Mouse (Mus musculus): ENCODE results near the gene Unc45a. TPM values are rescaled to one million over a fixed set of nuclear protein-coding genes. Genes with fewer than 3 reads are reported as not detected.

Unc45a gene
- polyA plus RNA-seq, 1 experiment, result 43.9 TPM

DNA sequence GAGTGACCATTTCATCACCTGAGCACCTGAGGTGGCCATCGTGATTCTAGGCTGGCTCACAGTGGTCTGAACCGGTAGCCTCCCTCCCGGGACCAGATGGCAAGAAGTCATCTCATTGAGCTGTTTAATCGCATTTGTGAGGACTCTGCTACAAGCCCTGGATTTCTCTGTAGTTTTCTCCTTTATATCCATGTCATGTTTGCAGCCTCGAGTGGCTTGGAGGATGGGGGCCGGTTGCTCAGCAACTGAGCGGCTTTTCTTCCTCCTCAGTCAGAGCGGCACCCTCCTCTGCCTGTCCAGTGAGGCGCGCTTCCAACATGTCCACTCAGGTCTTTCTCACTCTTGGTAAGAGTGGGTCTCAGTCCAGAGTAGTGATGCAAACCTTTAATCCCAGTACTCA, 35.4 kb upstream of the Unc45a start:
- H3K27ac ChIP-seq (ENCODE audit: control insufficient read depth, insufficient read depth, low read depth, low read length, poor library complexity), result peak overlapping the region; percentile 2; the same call in 1 of the 2 replicates
- no peak for TF ChIP-seq CTCF (IDR thresholded peaks at IDR 0.05; ENCODE audit: control insufficient read depth, insufficient read depth, low read length)
- no peak for TF ChIP-seq POLR2A (IDR thresholded peaks at IDR 0.05; ENCODE audit: borderline replicate concordance, control insufficient read depth, low read depth, low read length)
- H3K4me3 ChIP-seq (replicated peaks; ENCODE audit: control insufficient read depth, low read depth, low read length), result no peak overlapping the region
- H3K4me1 ChIP-seq (ENCODE audit: control insufficient read depth, insufficient read depth, low read length), result peaks cover 7% of the 10 kb centered on the region
- 66% methylated on average over 10 of the region's 10 CpGs for WGBS

DNA sequence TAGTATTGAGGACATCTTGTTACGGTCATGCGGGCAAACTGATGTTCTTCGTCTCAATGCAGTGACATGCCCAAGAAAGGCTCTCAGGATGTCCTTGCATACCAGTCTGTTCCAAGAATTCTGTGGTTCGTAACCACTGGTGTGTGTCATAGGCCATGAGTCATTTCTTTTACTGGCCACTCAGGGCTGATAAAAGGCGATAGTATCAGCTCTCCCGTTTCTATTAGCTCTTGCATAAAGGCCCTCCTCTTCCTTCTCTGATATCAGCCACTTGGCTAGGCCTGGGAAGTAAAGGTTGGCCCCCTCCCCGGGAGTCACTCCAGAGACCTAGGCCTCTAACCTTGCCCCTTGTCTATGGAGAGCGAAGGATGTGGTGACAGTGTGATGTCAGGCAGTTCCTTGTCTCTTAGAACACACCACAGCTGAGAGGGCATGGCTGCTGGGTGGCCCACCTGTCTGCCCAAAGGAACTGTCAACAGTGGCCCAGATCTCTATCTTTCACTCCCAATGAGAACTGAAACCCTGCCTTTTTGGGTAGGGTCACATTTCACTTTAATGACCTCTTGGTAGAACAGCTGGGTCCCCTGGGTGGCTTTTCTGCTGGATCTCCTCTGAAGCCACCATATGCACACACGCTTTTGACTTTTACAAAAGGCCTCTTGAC, 34.7 kb upstream of the Unc45a start:
- H3K4me3 ChIP-seq (replicated peaks; ENCODE audit: control insufficient read depth, low read depth, low read length), result no peak overlapping the region
- TF ChIP-seq POLR2A (IDR thresholded peaks at IDR 0.05; ENCODE audit: borderline replicate concordance, control insufficient read depth, low read depth, low read length) (no peak), CTCF (IDR thresholded peaks at IDR 0.05; ENCODE audit: control insufficient read depth, insufficient read depth, low read length) (no peak)
- H3K4me1 ChIP-seq (ENCODE audit: control insufficient read depth, insufficient read depth, low read length), result peaks cover 7% of the 10 kb centered on the region
- 21% methylated on average over 9 of the region's 9 CpGs for WGBS
- peak overlapping the region; percentile 59 for H3K27ac ChIP-seq (ENCODE audit: control insufficient read depth, insufficient read depth, low read depth, low read length, poor library complexity)

DNA sequence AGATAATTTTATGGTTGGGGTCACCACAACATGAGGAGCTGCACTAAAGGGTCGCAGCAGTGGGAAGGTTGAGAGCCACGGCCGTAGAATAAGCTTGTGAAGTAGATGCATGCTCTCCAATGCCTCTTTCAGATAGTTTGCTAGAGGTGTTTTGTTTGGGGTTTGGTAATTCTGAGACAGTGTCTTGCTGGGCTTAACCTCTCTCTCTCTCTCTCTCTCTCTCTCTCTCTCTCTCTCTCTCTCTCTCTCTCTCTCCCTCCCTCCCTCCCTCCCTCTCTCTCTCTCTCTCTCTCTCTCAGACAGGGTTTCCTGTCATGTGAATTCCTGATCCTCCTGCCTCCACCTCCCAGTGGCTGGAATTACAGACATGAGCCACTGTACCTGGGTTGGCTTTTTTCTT, 33.9 kb upstream of the Unc45a start:
- TF ChIP-seq CTCF (IDR thresholded peaks at IDR 0.05; ENCODE audit: control insufficient read depth, insufficient read depth, low read length) (no peak), POLR2A (IDR thresholded peaks at IDR 0.05; ENCODE audit: borderline replicate concordance, control insufficient read depth, low read depth, low read length) (no peak)
- 79% methylated on average over 3 of the region's 3 CpGs for WGBS
- Histone ChIP-seq H3K4me3 (replicated peaks; ENCODE audit: control insufficient read depth, low read depth, low read length) (no peak overlapping the region), H3K4me1 (ENCODE audit: control insufficient read depth, insufficient read depth, low read length) (peaks cover 7% of the 10 kb centered on the region), H3K27ac (ENCODE audit: control insufficient read depth, insufficient read depth, low read depth, low read length, poor library complexity) (peak overlapping the region; percentile 82)

DNA sequence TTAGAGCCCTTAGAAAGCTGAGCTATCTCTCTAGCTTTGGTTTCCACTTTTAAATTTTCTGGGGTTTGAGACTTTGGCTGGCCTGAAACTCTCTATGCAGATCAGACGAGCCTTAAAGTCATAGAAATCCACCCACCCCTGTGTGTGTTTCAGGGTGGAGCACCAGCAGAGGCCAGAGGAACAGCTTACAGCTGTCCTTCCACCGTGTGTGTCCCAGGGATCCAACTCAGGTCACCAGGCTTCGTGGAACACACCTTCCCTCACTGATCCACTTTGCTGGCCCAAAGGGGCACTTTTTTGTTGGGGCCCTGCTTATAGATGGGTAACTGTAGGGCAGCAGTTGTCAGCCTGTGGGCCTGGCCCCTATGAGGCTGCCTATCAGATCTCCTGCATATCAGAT, 33.5 kb upstream of the Unc45a start:
- Histone ChIP-seq H3K27ac (ENCODE audit: control insufficient read depth, insufficient read depth, low read depth, low read length, poor library complexity) (peak overlapping the region; percentile 82), H3K4me1 (ENCODE audit: control insufficient read depth, insufficient read depth, low read length) (peaks cover 10% of the 10 kb centered on the region), H3K4me3 (replicated peaks; ENCODE audit: control insufficient read depth, low read depth, low read length) (no peak overlapping the region)
- 0 out of 2 replicates have a peak, but pooled peaks have one; percentile 6 for TF ChIP-seq CTCF (IDR thresholded peaks at IDR 0.05; ENCODE audit: control insufficient read depth, insufficient read depth, low read length)
- no peak for TF ChIP-seq POLR2A (IDR thresholded peaks at IDR 0.05; ENCODE audit: borderline replicate concordance, control insufficient read depth, low read depth, low read length)
- 30% methylated on average over 3 of the region's 3 CpGs for WGBS

DNA sequence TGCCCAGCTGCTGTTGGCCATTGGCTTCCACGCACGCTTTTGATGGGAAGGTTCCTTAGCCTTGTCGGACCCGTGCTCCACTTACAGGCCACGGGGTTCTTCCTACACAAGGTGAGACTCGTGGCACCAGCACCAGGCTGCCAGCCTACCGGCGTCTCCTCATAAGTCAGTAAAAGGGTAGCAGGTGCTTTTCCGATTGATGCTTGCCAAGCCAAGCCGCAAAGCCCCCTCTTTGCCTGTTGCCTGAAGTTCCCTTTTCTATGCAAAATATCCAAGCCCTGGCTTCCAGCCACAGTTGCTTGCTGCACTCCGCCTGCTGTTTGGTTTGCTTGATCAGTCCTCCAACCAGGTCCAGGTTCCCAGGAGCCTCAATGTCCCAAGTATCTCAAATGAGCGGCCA, 33.0 kb upstream of the Unc45a start:
- no peak for TF ChIP-seq CTCF (IDR thresholded peaks at IDR 0.05; ENCODE audit: control insufficient read depth, insufficient read depth, low read length)
- no peak for TF ChIP-seq POLR2A (IDR thresholded peaks at IDR 0.05; ENCODE audit: borderline replicate concordance, control insufficient read depth, low read depth, low read length)
- Histone ChIP-seq H3K27ac (ENCODE audit: control insufficient read depth, insufficient read depth, low read depth, low read length, poor library complexity) (peak overlapping the region; percentile 82), H3K4me1 (ENCODE audit: control insufficient read depth, insufficient read depth, low read length) (peaks cover 13% of the 10 kb centered on the region), H3K4me3 (replicated peaks; ENCODE audit: control insufficient read depth, low read depth, low read length) (no peak overlapping the region)
- WGBS, result 5% methylated on average over 12 of the region's 12 CpGs

DNA sequence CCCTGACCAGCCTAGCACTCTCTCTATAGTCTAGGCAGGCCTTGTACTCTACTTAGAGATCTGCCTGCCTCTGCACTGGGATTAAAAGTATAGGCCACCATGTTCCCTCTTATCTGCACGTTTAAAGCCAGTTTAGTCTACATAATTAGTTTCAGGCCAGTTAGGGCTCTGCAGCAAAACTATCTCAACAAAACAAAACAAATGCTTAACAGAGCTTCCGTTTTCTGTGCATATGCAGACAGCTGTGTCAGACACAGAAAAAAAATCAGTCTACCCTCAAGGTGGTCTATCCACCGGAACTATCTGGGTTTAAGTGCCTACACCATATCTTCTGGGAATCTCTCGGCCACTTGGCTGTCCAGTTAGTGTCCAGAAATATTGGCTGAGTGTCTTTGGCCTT, 32.5 kb upstream of the Unc45a start:
- 19% methylated on average over 4 of the region's 4 CpGs for WGBS
- no peak overlapping the region for H3K4me3 ChIP-seq (replicated peaks; ENCODE audit: control insufficient read depth, low read depth, low read length)
- TF ChIP-seq POLR2A (IDR thresholded peaks at IDR 0.05; ENCODE audit: borderline replicate concordance, control insufficient read depth, low read depth, low read length) (no peak), CTCF (IDR thresholded peaks at IDR 0.05; ENCODE audit: control insufficient read depth, insufficient read depth, low read length) (no peak)
- peak overlapping the region; percentile 82 for H3K27ac ChIP-seq (ENCODE audit: control insufficient read depth, insufficient read depth, low read depth, low read length, poor library complexity)
- H3K4me1 ChIP-seq (ENCODE audit: control insufficient read depth, insufficient read depth, low read length), result peaks cover 16% of the 10 kb centered on the region

DNA sequence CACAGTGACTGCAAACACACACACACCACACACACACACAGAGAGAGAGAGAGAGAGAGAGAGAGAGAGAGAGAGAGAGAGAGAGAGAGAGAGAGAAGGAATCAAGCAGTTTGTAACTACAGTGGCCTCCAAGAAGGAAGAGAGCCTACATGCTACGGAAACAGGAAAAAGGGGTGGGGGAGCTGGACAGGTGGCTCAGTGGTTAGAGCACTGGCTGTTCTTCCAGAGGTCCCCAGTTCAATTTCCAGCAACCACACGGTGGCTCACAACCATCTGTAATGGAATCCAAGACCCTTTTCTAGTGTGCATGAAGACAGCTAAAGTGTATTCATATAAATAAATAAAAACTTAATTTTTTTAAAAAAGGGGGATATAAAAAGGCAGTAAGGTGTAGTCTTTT, 31.9 kb upstream of the Unc45a start:
- no peak overlapping the region; the same call in 1 of the 2 replicates for H3K27ac ChIP-seq (ENCODE audit: control insufficient read depth, insufficient read depth, low read depth, low read length, poor library complexity)
- H3K4me1 ChIP-seq (ENCODE audit: control insufficient read depth, insufficient read depth, low read length), result peaks cover 16% of the 10 kb centered on the region
- TF ChIP-seq CTCF (IDR thresholded peaks at IDR 0.05; ENCODE audit: control insufficient read depth, insufficient read depth, low read length) (no peak), POLR2A (IDR thresholded peaks at IDR 0.05; ENCODE audit: borderline replicate concordance, control insufficient read depth, low read depth, low read length) (no peak)
- WGBS, result 26% methylated on average over 2 of the region's 2 CpGs
- H3K4me3 ChIP-seq (replicated peaks; ENCODE audit: control insufficient read depth, low read depth, low read length), result no peak overlapping the region

DNA sequence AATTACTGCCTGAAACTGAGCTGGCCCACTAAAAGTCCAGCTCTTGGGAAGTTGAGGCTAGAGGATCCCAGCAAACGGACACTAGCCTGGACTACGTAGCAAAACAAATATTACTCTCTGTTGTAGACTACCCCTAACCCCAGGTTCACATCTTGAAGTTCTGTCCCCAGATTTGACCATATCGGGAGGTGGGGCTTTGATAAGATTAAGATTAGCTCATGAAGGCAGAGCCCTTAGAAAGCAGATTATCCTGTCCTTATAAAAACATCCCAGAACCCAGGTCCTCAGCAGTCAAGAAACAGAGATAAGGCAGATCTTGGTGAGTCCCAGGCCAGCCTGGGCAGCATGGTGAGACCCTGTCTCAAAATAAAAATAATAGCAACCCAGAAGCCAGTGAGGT, 31.4 kb upstream of the Unc45a start:
- TF ChIP-seq POLR2A (IDR thresholded peaks at IDR 0.05; ENCODE audit: borderline replicate concordance, control insufficient read depth, low read depth, low read length) (no peak), CTCF (IDR thresholded peaks at IDR 0.05; ENCODE audit: control insufficient read depth, insufficient read depth, low read length) (no peak)
- peaks cover 16% of the 10 kb centered on the region for H3K4me1 ChIP-seq (ENCODE audit: control insufficient read depth, insufficient read depth, low read length)
- no peak overlapping the region for H3K4me3 ChIP-seq (replicated peaks; ENCODE audit: control insufficient read depth, low read depth, low read length)
- WGBS, result 65% methylated on average over 3 of the region's 3 CpGs
- no peak overlapping the region; the same call in 1 of the 2 replicates for H3K27ac ChIP-seq (ENCODE audit: control insufficient read depth, insufficient read depth, low read depth, low read length, poor library complexity)
